Mouse (Mus musculus) liver, adult 2 months (tissue): ENCODE measurements around the gene Odc1. TPM values are rescaled to one million over a fixed set of nuclear protein-coding genes. Genes with fewer than 3 reads are reported as not detected.
A peak's percentile ranks its signal among the peaks of the same experiment; 100 is the strongest.

Source experiments
- DNase-seq: peaks from one replicate; pipeline ENCODE4 v3.0.0-alpha.2; 2011; ENCODE audit warnings: low read depth, low spot score; ENCODE audit errors: extremely low read depth
- H3K27ac ChIP-seq: fragments of 200-500 bp; replicated peaks from 2 replicates; pipeline ENCODE4 v1.5.1; 2012; ENCODE audit warnings: low read depth, mild to moderate bottlenecking, control low read depth, inconsistent platforms, low read length; ENCODE audit not compliant: insufficient read depth
- H3K27me3 ChIP-seq: fragments of 200-500 bp; 2 replicates; pipeline ENCODE4 v1.6.1; 2012; ENCODE audit warnings: mild to moderate bottlenecking, moderate library complexity, low read length, inconsistent platforms; ENCODE audit not compliant: control insufficient read depth, insufficient read depth
- H3K36me3 ChIP-seq: fragments of 200-500 bp; 2 replicates; pipeline ENCODE4 v1.6.1; 2012; ENCODE audit warnings: low read length, inconsistent platforms; ENCODE audit not compliant: control insufficient read depth, insufficient read depth
- H3K4me1 ChIP-seq: fragments of 200-500 bp; 2 replicates; pipeline ENCODE4 v1.6.1; 2011; ENCODE audit warnings: low read length; ENCODE audit not compliant: control insufficient read depth, insufficient read depth
- H3K4me3 ChIP-seq: fragments of 200-500 bp; 2 replicates; pipeline ENCODE4 v1.5.1; 2011; ENCODE audit warnings: low read depth, mild to moderate bottlenecking, control low read depth, low read length, moderate library complexity; ENCODE audit not compliant: insufficient read depth
- H3K79me2 ChIP-seq: fragments of 200-500 bp; 2 replicates; pipeline ENCODE4 v1.6.1; 2012; ENCODE audit warnings: inconsistent platforms, mild to moderate bottlenecking, low read length, moderate library complexity; ENCODE audit not compliant: control insufficient read depth, insufficient read depth
- H3K9ac ChIP-seq: fragments of 200-500 bp; 2 replicates; pipeline ENCODE4 v1.6.1; 2012; ENCODE audit warnings: low read depth, mild to moderate bottlenecking, control low read depth, inconsistent platforms, low read length
- CTCF ChIP-seq: fragments of 200-500 bp; IDR thresholded peaks from 2 replicates; pipeline ENCODE4 v1.5.1; 2011; ENCODE audit warnings: low read depth, low read length, control low read depth
- POLR2A ChIP-seq: fragments of 200-500 bp; IDR thresholded peaks from 2 replicates; pipeline ENCODE4 v1.6.1; 2011; ENCODE audit warnings: low read length, control low read depth; ENCODE audit not compliant: insufficient read depth; ENCODE audit errors: extremely low read depth
- WGBS: fragments of 180-500 bp; shearing (Covaris S2); methylation state at CpG from one replicate; pipeline ENCODE4 v1.1.7; 2018; 5-methylcytosine and 5-hydroxymethylcytosine counted together
- polyA plus RNA-seq: library from polyadenylated mRNA; depleted of rRNA; stranded (reverse); fragments of >200 nt; gene quantifications from 2 replicates; pipeline ENCODE4 v1.2.3, GENCODE M21; 2012; rRNA removed
- total RNA-seq: library from RNA; depleted of rRNA; stranded (reverse); fragments of >200 nt; gene quantifications from 2 replicates; pipeline ENCODE4 v1.2.3, GENCODE M21; 2014; rRNA removed

Odc1 gene
- total and polyA plus RNA-seq, 2 experiments = 40.9 to 114 TPM

GRCm38 (mm10) chr12:17588436-17588835 lies 43.8 kb downstream of the Odc1 start:
- no peak overlapping the region for H3K27ac ChIP-seq
- no peak overlapping the region for H3K4me3 ChIP-seq
- H3K79me2 ChIP-seq = no peaks in the 10 kb centered on the region
- 94% methylated on average over 3 of the region's 3 CpGs for WGBS
- no peaks in the 10 kb centered on the region for H3K4me1 ChIP-seq
- no peaks in the 10 kb centered on the region for H3K36me3 ChIP-seq
- no peaks in the 10 kb centered on the region for H3K27me3 ChIP-seq
- no peak overlapping the region for H3K9ac ChIP-seq
- DNase-seq = no peak
- TF ChIP-seq POLR2A (no peak), CTCF (no peak)

GRCm38 (mm10) chr12:17588906-17589612 lies 44.5 kb downstream of the Odc1 start:
- no peak overlapping the region for H3K9ac ChIP-seq
- WGBS = 80% methylated on average over 7 of the region's 7 CpGs
- no peak for TF ChIP-seq CTCF
- TF ChIP-seq POLR2A = no peak
- H3K27me3 ChIP-seq = no peaks in the 10 kb centered on the region
- no peak overlapping the region for H3K4me3 ChIP-seq
- H3K27ac ChIP-seq = no peak overlapping the region
- H3K79me2 ChIP-seq = no peaks in the 10 kb centered on the region
- peak; percentile 15 for DNase-seq
- H3K36me3 ChIP-seq = no peaks in the 10 kb centered on the region
- H3K4me1 ChIP-seq = no peaks in the 10 kb centered on the region

- H3K4me3 ChIP-seq = no peak overlapping the region
- no peaks in the 10 kb centered on the region for H3K36me3 ChIP-seq
- H3K4me1 ChIP-seq = no peaks in the 10 kb centered on the region; the same call in 1 of the 2 replicates
- no peaks in the 10 kb centered on the region for H3K27me3 ChIP-seq
- no peak overlapping the region for H3K27ac ChIP-seq
- no peak for DNase-seq
- TF ChIP-seq POLR2A (no peak), CTCF (no peak)
- 71% methylated on average over 4 of the region's 4 CpGs for WGBS
- no peak overlapping the region for H3K9ac ChIP-seq
- no peaks in the 10 kb centered on the region for H3K79me2 ChIP-seq
Observed at GRCm38 (mm10) chr12:17591249-17591648, 46.7 kb downstream of the Odc1 start.

- DNase-seq = no peak
- no peak overlapping the region for H3K4me3 ChIP-seq
- no peaks in the 10 kb centered on the region; the same call in 1 of the 2 replicates for H3K4me1 ChIP-seq
- TF ChIP-seq CTCF (no peak), POLR2A (no peak)
- no peaks in the 10 kb centered on the region for H3K27me3 ChIP-seq
- H3K36me3 ChIP-seq = no peaks in the 10 kb centered on the region
- whole genome bisulfite sequencing = 97% methylated on average over 2 of the region's 2 CpGs
- no peak overlapping the region for H3K27ac ChIP-seq
- no peak overlapping the region for H3K9ac ChIP-seq
- no peaks in the 10 kb centered on the region for H3K79me2 ChIP-seq
Observed at GRCm38 (mm10) chr12:17593956-17594355, 49.4 kb downstream of the Odc1 start.

GRCm38 (mm10) chr12:17594701-17595100 lies 50.1 kb downstream of the Odc1 start:
- TF ChIP-seq POLR2A (no peak), CTCF (no peak)
- 79% methylated on average over 4 of the region's 4 CpGs for WGBS
- Histone ChIP-seq H3K79me2 (no peaks in the 10 kb centered on the region), H3K27ac (no peak overlapping the region), H3K4me1 (no peaks in the 10 kb centered on the region; the same call in 1 of the 2 replicates), H3K27me3 (no peaks in the 10 kb centered on the region), H3K36me3 (no peaks in the 10 kb centered on the region), H3K4me3 (no peak overlapping the region), H3K9ac (no peak overlapping the region)
- no peak for DNase-seq

- Histone ChIP-seq H3K27me3 (no peaks in the 10 kb centered on the region), H3K9ac (no peak overlapping the region), H3K36me3 (no peaks in the 10 kb centered on the region), H3K4me3 (no peak overlapping the region), H3K27ac (no peak overlapping the region), H3K4me1 (no peaks in the 10 kb centered on the region; the same call in 1 of the 2 replicates), H3K79me2 (no peaks in the 10 kb centered on the region)
- 33% methylated on average over 1 of the region's 1 CpGs for WGBS
- peak; percentile 87 for DNase-seq
- TF ChIP-seq CTCF = no peak
- no peak for TF ChIP-seq POLR2A
Observed at GRCm38 (mm10) chr12:17595166-17595565, 50.6 kb downstream of the Odc1 start.

Other genes starting within 250 kb of the Odc1 start
- gene Atp6v1c2, start 215.4 kb upstream of the Odc1 start, total RNA-seq = not detected in 2 replicates
- not detected in 2 replicates for gene Atp6v1c2, start 215.4 kb upstream of the Odc1 start, polyA plus RNA-seq
- gene Nol10, start 196.3 kb upstream of the Odc1 start, total RNA-seq = 1.3 and 1.8 TPM in 2 replicates
- 1.8 and 2.3 TPM in 2 replicates for gene Nol10, start 196.3 kb upstream of the Odc1 start, polyA plus RNA-seq
- gene Hpcal1, start 146.1 kb downstream of the Odc1 start, total RNA-seq = 8.5 and 10.5 TPM in 2 replicates
- 16.6 and 23.2 TPM in 2 replicates for gene Hpcal1, start 146.1 kb downstream of the Odc1 start, polyA plus RNA-seq